Mouse (Mus musculus) urinary bladder, adult 18-20 months (tissue): ENCODE data around the gene Ccl3.

Experiments used
- DNase-seq, 2 experiments: peaks; one replicate each; pipeline ENCODE4 v3.0.0; 2022; ENCODE audit warnings: low spot score in 2 of 2, mixed read lengths in 2 of 2

Ccl3 gene

GRCm38 (mm10) chr11:83649305-83649841, at the start of gene Ccl3:
Ccl3 (minus strand) TSS chr11:83649355.
- no peak for DNase-seq

GRCm38 (mm10) chr11:83692008-83692407, 42.9 kb upstream of the Ccl3 start:
- DNase-seq, result no peak

GRCm38 (mm10) chr11:83689918-83690317, 40.8 kb upstream of the Ccl3 start:
- no peak for DNase-seq

GRCm38 (mm10) chr11:83675665-83676064, 26.5 kb upstream of the Ccl3 start:
- DNase-seq, result no peak

GRCm38 (mm10) chr11:83671743-83672142, 22.6 kb upstream of the Ccl3 start:
- no peak for DNase-seq

- DNase-seq, result no peak
These were observed 14.4 kb upstream of the Ccl3 start for GRCm38 (mm10) chr11:83663532-83663931.

- DNase-seq, result no peak
These were observed 13.0 kb upstream of the Ccl3 start, which contains the start of gene Ccl4 for GRCm38 (mm10) chr11:83662204-83662603. Ccl4 (plus strand) TSS chr11:83662584.

- no peak for DNase-seq
These were observed 9.6 kb upstream of the Ccl3 start for GRCm38 (mm10) chr11:83658797-83659196.

GRCm38 (mm10) chr11:83657508-83657907, 8.4 kb upstream of the Ccl3 start:
- no peak for DNase-seq

- DNase-seq, result no peak
These were observed 5.5 kb upstream of the Ccl3 start for GRCm38 (mm10) chr11:83654606-83655005.

GRCm38 (mm10) chr11:83646356-83647149, 2.6 kb downstream of the Ccl3 start:
- no peak for DNase-seq

- no peak for DNase-seq
These were observed 3.6 kb downstream of the Ccl3 start, which contains the start of gene Rpl9-ps1 for GRCm38 (mm10) chr11:83645521-83645920. Rpl9-ps1 (minus strand) TSS chr11:83645621.

GRCm38 (mm10) chr11:83641216-83641615, 7.9 kb downstream of the Ccl3 start:
- DNase-seq, result no peak

GRCm38 (mm10) chr11:83640141-83640540, 9.0 kb downstream of the Ccl3 start:
- DNase-seq, result no peak

GRCm38 (mm10) chr11:83639533-83639932, 9.6 kb downstream of the Ccl3 start:
- no peak for DNase-seq

- no peak for DNase-seq
These were observed 10.2 kb downstream of the Ccl3 start for GRCm38 (mm10) chr11:83638934-83639333.

GRCm38 (mm10) chr11:83636742-83637235, 12.4 kb downstream of the Ccl3 start:
- DNase-seq, result no peak

GRCm38 (mm10) chr11:83634898-83635297, 14.3 kb downstream of the Ccl3 start:
- no peak for DNase-seq

- no peak for DNase-seq
These were observed 14.7 kb downstream of the Ccl3 start for GRCm38 (mm10) chr11:83634425-83634824.

- DNase-seq, result no peak
These were observed 16.4 kb downstream of the Ccl3 start for GRCm38 (mm10) chr11:83632744-83633143.

GRCm38 (mm10) chr11:83631065-83631464, 18.1 kb downstream of the Ccl3 start:
- no peak for DNase-seq

- DNase-seq, result no peak
These were observed 18.5 kb downstream of the Ccl3 start for GRCm38 (mm10) chr11:83630630-83631029.

- DNase-seq, result no peak
These were observed 20.3 kb downstream of the Ccl3 start for GRCm38 (mm10) chr11:83628808-83629207.
